Mouse (Mus musculus): ENCODE measurements around the gene Atp1a1. TPM values are rescaled to one million over a fixed set of nuclear protein-coding genes. Genes with fewer than 3 reads are reported as not detected.

Atp1a1 gene
- polyA plus RNA-seq, 1 experiment = 288 TPM

DNA sequence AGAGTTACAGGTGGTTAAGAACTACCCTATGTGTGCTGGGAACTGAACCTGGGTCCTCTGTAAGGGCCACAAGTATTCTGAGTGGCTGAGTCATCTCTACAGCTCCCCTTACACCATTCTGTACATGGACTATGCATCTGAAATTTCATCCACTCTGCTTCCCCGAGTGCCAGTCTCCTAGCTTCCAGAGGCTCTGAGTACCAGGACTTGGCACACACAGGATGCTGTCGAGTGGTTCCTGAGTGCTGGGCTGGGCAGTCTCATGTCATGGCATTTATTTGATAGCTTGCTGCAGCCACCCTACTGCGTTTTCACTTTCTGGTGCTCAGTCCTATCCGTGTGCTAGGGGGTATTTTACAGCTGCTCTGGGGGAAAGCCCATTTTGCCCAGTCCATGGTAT, 35.9 kb downstream of the Atp1a1 start:
- TF ChIP-seq POLR2A (IDR thresholded peaks at IDR 0.05; ENCODE audit: control insufficient read depth, extremely low read depth, insufficient read depth, low read length, poor library complexity) = no peak
- TF ChIP-seq CTCF (IDR thresholded peaks at IDR 0.05; ENCODE audit: borderline replicate concordance, control insufficient read depth, extremely low read depth, insufficient read depth, low read length, poor library complexity) = no peak
- H3K4me1 ChIP-seq (replicated peaks; ENCODE audit: control insufficient read depth, insufficient read depth, low read length) = 0 out of 2 replicates have a peak, but pooled peaks cover 2% of the 10 kb centered on the region
- H3K4me3 ChIP-seq (ENCODE audit: control insufficient read depth, insufficient read depth, low read length) = no peak overlapping the region
- no peaks in the 10 kb centered on the region for H3K36me3 ChIP-seq (ENCODE audit: control insufficient read depth, insufficient read depth, low read length)
- no peak overlapping the region for H3K27ac ChIP-seq (ENCODE audit: control insufficient read depth, insufficient read depth, low read length)
- H3K27me3 ChIP-seq (ENCODE audit: control insufficient read depth, insufficient read depth, low read length) = no peaks in the 10 kb centered on the region
- WGBS = 91% methylated on average over 4 of the region's 4 CpGs
- no peak for DNase-seq

GRCm38 (mm10) chr3:101564011-101564410, 40.5 kb downstream of the Atp1a1 start:
- H3K36me3 ChIP-seq (ENCODE audit: control insufficient read depth, insufficient read depth, low read length) = no peaks in the 10 kb centered on the region
- no peak overlapping the region for H3K4me3 ChIP-seq (ENCODE audit: control insufficient read depth, insufficient read depth, low read length)
- 97% methylated on average over 2 of the region's 2 CpGs for WGBS
- no peaks in the 10 kb centered on the region for H3K27me3 ChIP-seq (ENCODE audit: control insufficient read depth, insufficient read depth, low read length)
- TF ChIP-seq POLR2A (IDR thresholded peaks at IDR 0.05; ENCODE audit: control insufficient read depth, extremely low read depth, insufficient read depth, low read length, poor library complexity) (no peak), CTCF (IDR thresholded peaks at IDR 0.05; ENCODE audit: borderline replicate concordance, control insufficient read depth, extremely low read depth, insufficient read depth, low read length, poor library complexity) (no peak)
- no peak overlapping the region for H3K27ac ChIP-seq (ENCODE audit: control insufficient read depth, insufficient read depth, low read length)
- H3K4me1 ChIP-seq (replicated peaks; ENCODE audit: control insufficient read depth, insufficient read depth, low read length) = no peaks in the 10 kb centered on the region
- DNase-seq = no peak

GRCm38 (mm10) chr3:101562510-101563209, 41.8 kb downstream of the Atp1a1 start:
- H3K4me3 ChIP-seq (ENCODE audit: control insufficient read depth, insufficient read depth, low read length) = no peak overlapping the region
- TF ChIP-seq POLR2A (IDR thresholded peaks at IDR 0.05; ENCODE audit: control insufficient read depth, extremely low read depth, insufficient read depth, low read length, poor library complexity) (no peak), CTCF (IDR thresholded peaks at IDR 0.05; ENCODE audit: borderline replicate concordance, control insufficient read depth, extremely low read depth, insufficient read depth, low read length, poor library complexity) (no peak)
- DNase-seq = no peak
- H3K27ac ChIP-seq (ENCODE audit: control insufficient read depth, insufficient read depth, low read length) = no peak overlapping the region
- no peaks in the 10 kb centered on the region for H3K4me1 ChIP-seq (replicated peaks; ENCODE audit: control insufficient read depth, insufficient read depth, low read length)
- WGBS = 87% methylated on average over 10 of the region's 10 CpGs
- no peaks in the 10 kb centered on the region for H3K36me3 ChIP-seq (ENCODE audit: control insufficient read depth, insufficient read depth, low read length)
- no peaks in the 10 kb centered on the region for H3K27me3 ChIP-seq (ENCODE audit: control insufficient read depth, insufficient read depth, low read length)

GRCm38 (mm10) chr3:101561948-101562347, 42.5 kb downstream of the Atp1a1 start:
- TF ChIP-seq POLR2A (IDR thresholded peaks at IDR 0.05; ENCODE audit: control insufficient read depth, extremely low read depth, insufficient read depth, low read length, poor library complexity) = no peak
- TF ChIP-seq CTCF (IDR thresholded peaks at IDR 0.05; ENCODE audit: borderline replicate concordance, control insufficient read depth, extremely low read depth, insufficient read depth, low read length, poor library complexity) = no peak
- Histone ChIP-seq H3K36me3 (ENCODE audit: control insufficient read depth, insufficient read depth, low read length) (no peaks in the 10 kb centered on the region), H3K4me3 (ENCODE audit: control insufficient read depth, insufficient read depth, low read length) (no peak overlapping the region), H3K27me3 (ENCODE audit: control insufficient read depth, insufficient read depth, low read length) (no peaks in the 10 kb centered on the region), H3K4me1 (replicated peaks; ENCODE audit: control insufficient read depth, insufficient read depth, low read length) (no peaks in the 10 kb centered on the region), H3K27ac (ENCODE audit: control insufficient read depth, insufficient read depth, low read length) (no peak overlapping the region)
- 96% methylated on average over 5 of the region's 5 CpGs for WGBS
- DNase-seq = no peak

DNA sequence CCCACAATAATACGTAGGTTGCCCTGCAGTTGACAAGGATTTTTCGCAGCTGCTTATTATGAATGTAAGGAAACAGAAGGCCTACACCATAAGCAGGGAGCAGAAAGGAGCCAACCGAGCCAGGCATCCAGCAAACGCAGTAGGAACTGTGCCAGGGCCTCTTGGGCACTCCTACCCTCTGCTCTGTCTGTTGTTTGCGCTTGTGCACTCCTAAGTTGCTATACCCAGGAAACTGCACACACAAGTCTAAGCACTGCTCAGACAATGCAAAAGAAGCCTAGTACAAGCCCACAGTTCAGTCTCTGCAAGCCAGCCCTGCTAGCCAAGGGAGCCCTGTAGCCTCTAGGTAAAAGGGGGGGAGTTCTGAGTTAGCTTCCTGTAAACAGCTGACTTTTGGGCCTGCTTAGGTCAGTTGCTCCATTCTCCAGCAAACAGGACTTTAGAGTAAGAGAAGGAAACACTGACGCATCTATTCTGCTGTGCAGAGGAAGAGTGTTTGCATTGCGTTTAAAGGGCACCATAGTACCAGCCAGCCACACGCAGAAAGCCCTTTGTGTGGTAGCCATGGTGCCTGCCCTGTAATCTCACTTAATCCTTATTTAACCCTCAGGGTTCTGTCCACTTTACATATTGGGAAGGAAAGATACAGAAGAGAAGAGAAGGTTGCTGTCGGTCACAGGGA, 43.5 kb downstream of the Atp1a1 start:
- H3K4me3 ChIP-seq (ENCODE audit: control insufficient read depth, insufficient read depth, low read length) = no peak overlapping the region
- H3K27me3 ChIP-seq (ENCODE audit: control insufficient read depth, insufficient read depth, low read length) = no peaks in the 10 kb centered on the region
- no peak overlapping the region for H3K27ac ChIP-seq (ENCODE audit: control insufficient read depth, insufficient read depth, low read length)
- DNase-seq = no peak
- no peaks in the 10 kb centered on the region for H3K4me1 ChIP-seq (replicated peaks; ENCODE audit: control insufficient read depth, insufficient read depth, low read length)
- TF ChIP-seq POLR2A (IDR thresholded peaks at IDR 0.05; ENCODE audit: control insufficient read depth, extremely low read depth, insufficient read depth, low read length, poor library complexity) (no peak), CTCF (IDR thresholded peaks at IDR 0.05; ENCODE audit: borderline replicate concordance, control insufficient read depth, extremely low read depth, insufficient read depth, low read length, poor library complexity) (no peak)
- WGBS = 96% methylated on average over 9 of the region's 9 CpGs
- H3K36me3 ChIP-seq (ENCODE audit: control insufficient read depth, insufficient read depth, low read length) = no peaks in the 10 kb centered on the region

- no peak for TF ChIP-seq POLR2A (IDR thresholded peaks at IDR 0.05; ENCODE audit: control insufficient read depth, extremely low read depth, insufficient read depth, low read length, poor library complexity)
- TF ChIP-seq CTCF (IDR thresholded peaks at IDR 0.05; ENCODE audit: borderline replicate concordance, control insufficient read depth, extremely low read depth, insufficient read depth, low read length, poor library complexity) = no peak
- 90% methylated on average over 2 of the region's 2 CpGs for WGBS
- Histone ChIP-seq H3K36me3 (ENCODE audit: control insufficient read depth, insufficient read depth, low read length) (no peaks in the 10 kb centered on the region), H3K4me1 (replicated peaks; ENCODE audit: control insufficient read depth, insufficient read depth, low read length) (no peaks in the 10 kb centered on the region), H3K27ac (ENCODE audit: control insufficient read depth, insufficient read depth, low read length) (no peak overlapping the region), H3K4me3 (ENCODE audit: control insufficient read depth, insufficient read depth, low read length) (no peak overlapping the region), H3K27me3 (ENCODE audit: control insufficient read depth, insufficient read depth, low read length) (no peaks in the 10 kb centered on the region)
- DNase-seq = no peak
Observed at GRCm38 (mm10) chr3:101556712-101557111, 47.8 kb downstream of the Atp1a1 start.

Data from thymus, adult 2 months (tissue).